Mouse (Mus musculus): ENCODE measurements at regions not wholly inside any gene's neighbourhood (a gene's known extent, or its start where the extent isn't known, plus 50 kb on each side); places are given as distances from the start of the nearest gene placed in this dataset.
A peak's percentile ranks its signal among the peaks of the same experiment; 100 is the strongest.

- no peaks in the 10 kb centered on the region for H3K36me3 ChIP-seq (ENCODE audit: insufficient read depth, low read length)
- no peak for ATAC-seq (replicated peaks; ENCODE audit: low FRiP score, low read depth)
- no peak for TF ChIP-seq CTCF (IDR thresholded peaks at IDR 0.05; ENCODE audit: low read depth)
- no peaks in the 10 kb centered on the region for H3K4me1 ChIP-seq (replicated peaks; ENCODE audit: insufficient read depth, low read length)
- H3K4me3 ChIP-seq (replicated peaks; ENCODE audit: low read depth, low read length): no peak overlapping the region
- no peaks in the 10 kb centered on the region for H3K9me3 ChIP-seq (replicated peaks; ENCODE audit: low read length)
- no peak overlapping the region for H3K9ac ChIP-seq (ENCODE audit: low read depth, low read length)
- DNase-seq (ENCODE audit: low spot score): peak; percentile 64
- no peak overlapping the region for H3K27ac ChIP-seq
- no peak overlapping the region for H3K4me2 ChIP-seq (ENCODE audit: low read length)
- H3K27me3 ChIP-seq (ENCODE audit: insufficient read depth, low read length): no peaks in the 10 kb centered on the region
- 33% methylated on average over 1 of the region's 1 CpGs for WGBS
These were observed 578.4 kb downstream of the Nsun3 start for GRCm38 (mm10) chr16:62208191-62208590.

- TF ChIP-seq CTCF (IDR thresholded peaks at IDR 0.05; ENCODE audit: low read depth): no peak
- H3K27ac ChIP-seq: no peak overlapping the region
- H3K4me2 ChIP-seq (ENCODE audit: low read length): no peak overlapping the region
- no peaks in the 10 kb centered on the region for H3K9me3 ChIP-seq (replicated peaks; ENCODE audit: low read length)
- ATAC-seq (replicated peaks; ENCODE audit: low FRiP score, low read depth) (no peak), DNase-seq (ENCODE audit: low spot score) (no peak)
- no peak overlapping the region for H3K4me3 ChIP-seq (replicated peaks; ENCODE audit: low read depth, low read length)
- H3K4me1 ChIP-seq (replicated peaks; ENCODE audit: insufficient read depth, low read length): no peaks in the 10 kb centered on the region
- H3K36me3 ChIP-seq (ENCODE audit: insufficient read depth, low read length): no peaks in the 10 kb centered on the region
- H3K9ac ChIP-seq (ENCODE audit: low read depth, low read length): no peak overlapping the region
- H3K27me3 ChIP-seq (ENCODE audit: insufficient read depth, low read length): no peaks in the 10 kb centered on the region
These were observed 603.6 kb downstream of the Nsun3 start for GRCm38 (mm10) chr16:62182988-62183387.
